Comparison of ENCODE assay signal across 8 mouse cellular contexts in genomic region chr1:179960543-179960876, GRCm38 (mm10). TPM values are rescaled to one million over a fixed set of nuclear protein-coding genes. Genes with fewer than 3 reads are reported as not detected.
DNase-seq lines count a peak whose midpoint lies in the region; ATAC-seq and TF ChIP-seq lines count a peak whose summit lies in the region.

No protein-coding gene starts in this region.

- ATAC-seq in hindbrain, embryonic 12.5 days (ENCODE audit: low FRiP score), result no peak
- ATAC-seq in midbrain, embryonic 12.5 days (ENCODE audit: low FRiP score, low read depth), result no peak

- H3K4me1 ChIP-seq in kidney, adult 2 months (ENCODE audit: control insufficient read depth, insufficient read depth, low read length), result peaks cover 10% of the 10 kb centered on the region; the same call in 1 of the 2 replicates
- no peaks in the 10 kb centered on the region; the same call in 1 of the 2 replicates for H3K4me1 ChIP-seq in bone marrow, adult 2 months (ENCODE audit: control insufficient read depth, insufficient read depth, low read length)
- peaks cover 30% of the 10 kb centered on the region for H3K4me1 ChIP-seq in hindbrain, embryonic 12.5 days
- H3K4me1 ChIP-seq in midbrain, embryonic 12.5 days, result peaks cover 20% of the 10 kb centered on the region

- peak overlapping the region; percentile 95 for H3K27ac ChIP-seq in kidney, adult 2 months (ENCODE audit: insufficient read depth, low read depth, low read length)
- peak overlapping the region; percentile 26; the same call in 1 of the 2 replicates for H3K27ac ChIP-seq in bone marrow, adult 2 months (ENCODE audit: control insufficient read depth, insufficient read depth, low read depth, low read length, poor library complexity)
- peak overlapping the region; percentile 94 for H3K27ac ChIP-seq in hindbrain, embryonic 12.5 days
- H3K27ac ChIP-seq in midbrain, embryonic 12.5 days (replicated peaks), result peak overlapping the region; percentile 94

- no peaks in the 10 kb centered on the region for H3K9me3 ChIP-seq in hindbrain, embryonic 12.5 days (replicated peaks)
- no peaks in the 10 kb centered on the region for H3K9me3 ChIP-seq in midbrain, embryonic 12.5 days

- H3K36me3 ChIP-seq in kidney, adult 2 months (ENCODE audit: control insufficient read depth, insufficient read depth, low read length), result no peaks in the 10 kb centered on the region
- H3K36me3 ChIP-seq in hindbrain, embryonic 12.5 days, result no peaks in the 10 kb centered on the region
- H3K36me3 ChIP-seq in midbrain, embryonic 12.5 days, result no peaks in the 10 kb centered on the region

- H3K9ac ChIP-seq in hindbrain, embryonic 12.5 days, result peak overlapping the region; percentile 92
- peak overlapping the region; percentile 93 for H3K9ac ChIP-seq in midbrain, embryonic 12.5 days (replicated peaks)

- H3K27me3 ChIP-seq in kidney, adult 2 months (replicated peaks; ENCODE audit: control insufficient read depth, insufficient read depth, low read length), result no peaks in the 10 kb centered on the region
- H3K27me3 ChIP-seq in hindbrain, embryonic 12.5 days, result no peaks in the 10 kb centered on the region; the same call in 1 of the 2 replicates
- H3K27me3 ChIP-seq in midbrain, embryonic 12.5 days, result no peaks in the 10 kb centered on the region

- WGBS in kidney, adult 2 months, result under 1% methylated on average over 9 of the region's 9 CpGs
- under 1% methylated on average over 9 of the region's 9 CpGs for WGBS in bone marrow, adult 2 months
- 2% methylated on average over 9 of the region's 9 CpGs for WGBS in hindbrain, embryonic 12.5 days
- WGBS in midbrain, embryonic 12.5 days, result under 1% methylated on average over 9 of the region's 9 CpGs

- H3K4me2 ChIP-seq in hindbrain, embryonic 12.5 days (replicated peaks), result peak overlapping the region; percentile 92
- H3K4me2 ChIP-seq in midbrain, embryonic 12.5 days (replicated peaks), result peak overlapping the region; percentile 77

- H3K4me3 ChIP-seq in kidney, adult 2 months (ENCODE audit: insufficient read depth, low read depth, low read length), result peak overlapping the region; percentile 99
- H3K4me3 ChIP-seq in bone marrow, adult 2 months (replicated peaks; ENCODE audit: control insufficient read depth, low read depth, low read length), result peak overlapping the region; percentile 62
- peak overlapping the region; percentile 75 for H3K4me3 ChIP-seq in hindbrain, embryonic 12.5 days
- H3K4me3 ChIP-seq in midbrain, embryonic 12.5 days, result peak overlapping the region; percentile 87

- no peak for TF ChIP-seq POLR2A in kidney, adult 2 months (IDR thresholded peaks at IDR 0.05; ENCODE audit: low read depth, low read length)
- TF ChIP-seq POLR2A in bone marrow, adult 2 months (IDR thresholded peaks at IDR 0.05; ENCODE audit: borderline replicate concordance, control insufficient read depth, low read depth, low read length), result no peak

- TF ChIP-seq CTCF in kidney, adult 2 months (conservative IDR thresholded peaks at IDR 0.05; ENCODE audit: insufficient read depth, insufficient read length, low read depth, low read length), result no peak
- TF ChIP-seq CTCF in bone marrow, adult 2 months (IDR thresholded peaks at IDR 0.05; ENCODE audit: control insufficient read depth, insufficient read depth, low read length), result no peak

- no peak for DNase-seq in kidney, adult 2 months
- no peak for DNase-seq in kidney, adult 9 months
- no peak for DNase-seq in frontal cortex, postnatal 36 days (ENCODE audit: low spot score in 2 of 2)
- no peak for DNase-seq in cerebellum, adult 11 months
- DNase-seq in kidney, postnatal 4 days, result no peak

RNA-seq across cellular contexts. Expression of gene Cdc42bpa, which starts 0.2 kb away (rescaled TPM):
- 20.2 and 21.0 TPM in 2 replicates for polyA plus RNA-seq in kidney, adult 2 months (2012; rRNA removed)
- polyA plus RNA-seq in bone marrow, adult 2 months (2011; ENCODE audit: insufficient read depth, insufficient read length, low replicate concordance, missing spikeins), result 5.1 and 8.7 TPM in 2 replicates
- 21.9 and 22.3 TPM in 2 replicates for polyA plus RNA-seq in hindbrain, embryonic 12.5 days (2016; fragmentation: Nextera tagmentation; extraction: Ambion mirVana)
- polyA plus RNA-seq in midbrain, embryonic 12.5 days (2016; fragmentation: Nextera tagmentation; extraction: Ambion mirVana), result 22.2 and 22.4 TPM in 2 replicates

Comparison
In these comparisons a context has a peak if more than half of its experiments do, and no peak if none do; other contexts are left out.
1. H3K27ac ChIP-seq: peak in every context shown above with its lines; median percentile 95 in kidney, adult 2 months; 94 in hindbrain, embryonic 12.5 days; 94 in midbrain, embryonic 12.5 days; 26 in bone marrow, adult 2 months.